Mouse (Mus musculus) ES-E14 (cell line): ENCODE measurements around the gene Tsr3.

Experiments used
- CHD2 ChIP-seq: IDR thresholded peaks from 2 replicates; pipeline ENCODE4 v1.6.1; 2014; ENCODE audit warnings: mild to moderate bottlenecking, low read depth, low read length, inconsistent platforms
- HCFC1 ChIP-seq: IDR thresholded peaks from 2 replicates; pipeline ENCODE4 v1.6.1; 2012; ENCODE audit warnings: low read length, inconsistent platforms, borderline replicate concordance; ENCODE audit not compliant: insufficient read depth
- MAFK ChIP-seq: IDR thresholded peaks from 2 replicates; pipeline ENCODE4 v1.6.1; 2014; ENCODE audit warnings: mild to moderate bottlenecking, low read depth, low read length, inconsistent platforms; ENCODE audit not compliant: insufficient read depth

GRCm38 (mm10) chr17:25250181-25250835 lies 10.3 kb downstream of the Tsr3 start:
- TF ChIP-seq CHD2 (no peak), MAFK (no peak), HCFC1 (no peak)
